Mouse (Mus musculus) thymus, postnatal 25 days (tissue): ENCODE results near the gene Prima1.

Source experiments
- DNase-seq: peaks from one replicate; pipeline ENCODE4 v3.0.0; 2022

Prima1 gene

DNA sequence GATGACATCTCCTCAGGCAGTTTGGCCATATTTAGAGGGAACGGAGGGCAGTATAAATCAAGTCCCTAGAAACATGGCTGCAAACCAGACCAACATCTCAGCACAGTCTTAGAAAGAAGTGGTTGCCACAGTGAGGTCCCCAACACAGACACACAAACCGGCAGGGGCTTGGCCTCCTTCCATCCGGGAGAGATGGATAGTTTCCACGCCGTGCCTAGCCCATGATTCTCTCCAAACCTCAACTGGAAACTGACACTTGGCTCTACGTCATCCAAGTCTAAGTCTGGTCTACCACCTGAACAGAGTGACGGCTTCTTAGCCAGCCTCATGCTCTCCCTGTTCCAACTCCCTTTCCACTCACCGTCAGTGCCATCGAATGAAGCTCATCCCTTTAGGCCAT, 18.3 kb downstream of the Prima1 start:
- DNase-seq, result no peak

GRCm38 (mm10) chr12:103215877-103216610, 25.9 kb downstream of the Prima1 start:
- DNase-seq, result no peak

GRCm38 (mm10) chr12:103214797-103215196, 27.2 kb downstream of the Prima1 start:
- no peak for DNase-seq

DNA sequence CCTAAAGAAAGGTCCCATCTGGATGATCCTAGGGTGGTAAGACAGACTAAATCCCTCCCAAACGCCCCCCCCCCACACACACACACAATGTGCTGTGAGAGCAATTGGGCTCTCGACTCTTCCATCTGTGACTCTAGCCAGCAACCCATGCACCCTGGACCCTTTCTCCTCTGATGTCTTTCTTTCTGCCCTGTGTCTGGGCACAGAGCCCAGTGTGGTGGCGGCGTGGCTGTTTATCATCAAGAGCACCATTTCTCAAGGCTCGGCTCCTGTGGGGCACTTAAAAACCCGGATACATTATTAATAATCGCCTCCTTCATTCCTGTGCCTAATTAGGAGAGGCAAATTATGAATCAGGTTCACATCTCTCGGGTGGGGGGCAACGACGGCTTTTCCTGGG, 27.7 kb downstream of the Prima1 start:
- DNase-seq, result no peak

GRCm38 (mm10) chr12:103213591-103213990, 28.4 kb downstream of the Prima1 start:
- DNase-seq, result no peak

DNA sequence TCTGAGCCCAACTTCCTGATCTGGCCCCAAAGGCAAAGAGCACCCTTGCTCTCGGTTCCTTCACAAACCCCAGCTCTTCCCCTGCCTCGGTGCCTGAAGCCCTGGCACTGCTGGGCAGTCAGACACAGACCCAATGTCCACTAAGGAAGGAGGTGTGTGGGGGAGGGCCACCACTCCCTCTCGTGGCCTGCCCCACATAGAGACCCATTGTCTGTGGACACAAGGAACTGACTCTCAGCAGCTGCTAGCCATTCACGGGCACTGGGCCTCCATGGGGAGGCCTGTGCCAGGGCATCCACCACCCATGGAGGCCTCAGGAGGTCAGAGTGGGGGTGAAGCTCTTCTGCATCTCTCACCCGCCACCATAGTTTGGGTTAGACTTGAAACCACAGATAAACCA, 30.9 kb downstream of the Prima1 start:
- DNase-seq, result no peak

DNA sequence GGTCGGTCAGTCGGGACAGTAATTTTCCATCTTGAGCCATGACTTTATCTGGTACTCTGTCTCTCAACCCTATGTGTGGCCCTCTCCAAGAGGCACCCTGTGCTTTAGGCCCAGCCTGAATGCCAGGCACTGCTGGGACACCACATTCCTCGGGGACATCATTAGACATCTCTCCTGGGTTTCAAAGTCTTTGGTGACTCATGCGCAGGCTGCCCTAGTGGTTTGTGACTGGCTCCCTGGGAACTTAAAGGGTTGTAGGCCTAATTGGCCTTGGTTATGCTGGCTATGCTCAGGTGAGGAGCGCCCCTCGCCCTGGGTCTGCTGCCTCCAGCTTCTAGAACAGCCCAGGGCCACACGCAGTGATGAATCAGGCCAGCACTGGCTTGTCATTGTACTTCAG, 32.4 kb downstream of the Prima1 start:
- no peak for DNase-seq

- DNase-seq, result no peak
These were observed 36.4 kb downstream of the Prima1 start for GRCm38 (mm10) chr12:103205561-103205960.

- no peak for DNase-seq
These were observed 39.1 kb downstream of the Prima1 start for GRCm38 (mm10) chr12:103202592-103203544.

DNA sequence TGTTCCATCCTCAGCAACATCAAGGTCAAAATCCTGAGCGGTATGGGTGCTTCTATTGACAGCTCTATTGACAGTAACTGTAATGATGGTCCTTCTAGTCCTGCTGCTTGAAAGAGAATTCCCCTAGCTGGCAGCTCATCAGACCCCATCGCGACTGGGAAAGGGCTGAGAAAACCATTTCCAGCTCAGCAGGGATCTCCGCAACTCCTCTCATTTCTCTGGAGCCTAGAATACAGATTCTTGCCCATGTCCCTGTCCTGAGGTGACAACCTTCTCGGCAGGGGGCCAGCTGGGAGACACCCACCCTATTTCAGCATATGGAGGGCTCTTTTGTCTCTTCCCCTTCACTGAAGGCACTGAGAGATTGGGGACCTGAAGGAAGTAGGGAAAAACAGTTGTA, 49.0 kb downstream of the Prima1 start:
- no peak for DNase-seq

DNA sequence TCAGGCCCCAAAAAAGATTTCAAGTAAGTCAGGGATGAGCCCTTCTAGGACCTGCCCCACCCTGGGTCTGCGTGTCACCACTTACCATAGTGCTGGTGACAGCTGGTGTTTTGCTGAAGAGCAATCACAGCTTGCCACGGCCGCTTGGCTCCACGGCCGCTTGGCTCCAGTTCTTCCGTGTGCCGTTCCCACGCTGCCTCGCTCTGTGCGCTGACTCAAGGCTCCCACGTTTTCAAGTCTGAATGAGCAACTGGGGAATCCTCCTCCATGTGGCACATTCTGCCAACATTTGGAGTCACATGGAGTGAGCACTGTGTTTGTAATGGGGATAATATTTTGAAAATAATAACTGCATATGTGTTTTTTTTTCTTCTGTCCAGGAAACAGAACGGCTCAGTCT, 52.2 kb downstream of the Prima1 start:
- DNase-seq, result no peak

DNA sequence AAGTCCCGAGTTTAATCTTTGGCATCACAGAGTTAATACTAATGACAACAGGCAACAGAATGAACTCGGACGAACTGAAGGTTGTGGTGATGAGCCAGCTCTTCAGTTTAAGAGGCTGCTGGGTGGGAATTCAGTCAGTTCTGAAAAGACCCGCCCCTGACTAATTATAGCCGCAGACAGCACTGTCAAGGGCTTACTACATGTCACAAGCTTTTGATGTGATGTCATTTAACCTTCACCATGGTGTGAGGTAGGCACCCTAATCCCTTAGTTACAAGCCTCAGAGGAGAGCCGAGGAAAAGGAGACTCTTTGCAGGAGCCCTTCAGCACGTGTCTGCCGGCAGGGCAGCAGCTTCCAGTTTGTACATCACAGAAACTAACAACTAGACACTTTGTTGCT, 53.7 kb downstream of the Prima1 start:
- no peak for DNase-seq

DNA sequence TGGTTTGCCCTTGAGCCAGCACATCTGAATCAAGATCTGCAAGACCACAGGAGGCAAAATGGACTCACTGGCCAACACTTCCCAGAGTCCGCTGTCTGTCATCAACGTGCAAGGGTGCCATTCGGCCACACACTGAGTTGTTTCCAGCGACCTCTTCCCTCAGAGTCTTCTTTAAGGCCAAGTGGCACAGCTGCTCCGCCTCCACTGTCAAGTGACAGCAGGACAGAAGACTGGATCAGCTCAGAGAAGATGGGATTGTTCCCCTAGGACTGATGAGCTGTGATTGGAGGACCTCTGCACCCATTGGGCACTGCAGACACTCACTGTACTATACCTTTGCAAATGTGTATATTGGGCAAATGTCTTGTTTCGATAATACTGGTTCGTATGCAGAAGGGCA, 54.9 kb downstream of the Prima1 start:
- no peak for DNase-seq

GRCm38 (mm10) chr12:103183057-103183456, 58.9 kb downstream of the Prima1 start:
- no peak for DNase-seq

GRCm38 (mm10) chr12:103168892-103169291, 73.1 kb downstream of the Prima1 start:
- DNase-seq, result no peak

DNA sequence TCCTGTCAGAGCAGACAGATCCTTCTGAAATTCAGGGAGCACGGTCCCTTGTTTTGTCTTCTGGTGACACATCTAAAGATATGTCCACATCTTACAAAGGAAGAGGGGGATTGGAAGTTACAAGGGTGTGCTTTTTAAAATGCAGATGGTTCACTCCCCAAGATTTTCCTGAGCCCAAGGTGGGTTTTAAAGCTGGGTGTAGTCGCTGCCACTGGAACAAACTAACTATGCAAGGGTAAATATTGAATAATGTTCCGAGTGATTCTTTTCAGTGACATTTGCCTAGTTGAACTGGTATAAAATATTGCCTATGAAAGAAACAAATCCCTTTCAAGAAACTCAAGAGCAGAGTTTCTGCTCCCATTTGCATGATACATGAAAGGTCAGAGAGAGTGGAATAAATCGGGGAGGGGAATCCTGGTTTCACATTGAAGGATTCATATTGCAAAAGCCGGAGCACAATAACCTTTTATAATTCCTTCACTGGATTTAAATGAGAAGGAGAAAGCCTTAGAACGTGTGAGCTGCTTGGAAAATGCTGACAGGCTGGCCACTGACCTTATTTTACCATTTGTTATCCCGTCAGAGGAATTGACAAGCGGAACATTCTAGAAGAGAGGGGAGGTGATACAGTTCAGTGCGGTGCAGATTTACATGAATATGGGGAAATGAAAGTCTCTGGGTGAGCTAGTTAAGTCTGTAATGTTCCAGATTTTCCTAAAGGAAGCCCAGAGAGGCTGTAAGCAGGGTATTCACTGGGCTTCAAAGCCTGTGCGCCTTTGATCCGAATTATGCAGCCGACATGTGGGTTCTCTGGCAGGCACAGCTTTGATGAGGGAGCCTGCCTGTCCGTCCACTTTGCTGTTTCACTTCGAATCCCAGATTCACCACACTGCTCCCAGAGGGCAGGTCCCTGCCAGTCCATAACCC, 77.6 kb downstream of the Prima1 start:
- DNase-seq, result no peak

DNA sequence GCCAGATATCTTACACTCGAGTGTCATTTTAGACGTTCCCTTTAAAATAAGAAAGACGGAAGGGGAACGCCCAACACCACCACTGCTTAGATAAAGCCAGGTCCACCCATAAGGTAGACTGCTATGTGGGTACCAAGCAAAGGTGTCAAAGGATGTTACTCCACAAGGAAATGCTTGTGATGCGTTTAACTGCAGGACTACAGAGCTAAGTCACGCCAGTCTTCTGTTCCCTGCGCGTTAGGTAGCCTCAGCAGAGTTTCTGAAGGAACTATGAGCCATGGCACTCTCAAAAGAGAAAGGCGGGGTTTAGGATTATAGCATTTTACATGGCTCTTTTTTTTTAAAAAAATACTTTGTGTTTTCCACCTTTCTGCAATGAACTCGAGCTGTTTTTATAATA, 78.4 kb downstream of the Prima1 start:
- no peak for DNase-seq

- no peak for DNase-seq
These were observed 81.2 kb downstream of the Prima1 start for GRCm38 (mm10) chr12:103160721-103161120.

DNA sequence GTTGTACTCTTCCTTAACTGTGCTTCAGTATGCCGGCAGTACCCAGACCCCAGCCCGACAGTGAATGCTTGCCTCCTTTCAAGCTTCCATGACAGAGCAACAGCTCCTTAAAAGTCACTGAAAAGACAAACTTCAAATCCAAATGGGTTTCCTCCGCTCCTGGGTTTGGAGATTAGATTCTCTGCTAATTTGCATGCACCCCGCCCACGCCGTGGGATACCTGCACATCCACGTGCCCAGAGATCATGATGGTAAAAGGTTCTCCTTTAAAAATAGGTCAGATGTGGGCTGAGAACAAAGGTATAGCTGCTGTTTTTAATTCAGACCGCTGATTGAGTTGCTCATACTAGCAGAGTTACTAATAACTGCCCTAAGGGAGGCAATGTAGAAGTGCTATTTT, 82.9 kb downstream of the Prima1 start:
- no peak for DNase-seq

GRCm38 (mm10) chr12:103157129-103157910, 84.6 kb downstream of the Prima1 start:
- no peak for DNase-seq

- DNase-seq, result no peak
These were observed 86.5 kb downstream of the Prima1 start for GRCm38 (mm10) chr12:103155406-103155805.

GRCm38 (mm10) chr12:103154927-103155326, 87.0 kb downstream of the Prima1 start:
- no peak for DNase-seq
